Mouse (Mus musculus) G1E (cell line): ENCODE measurements around the gene Dnajc28.

Experiments
- CTCF ChIP-seq: IDR thresholded peaks from 2 replicates; pipeline ENCODE4 v1.5.1; 2012; ENCODE audit warnings: low read depth, low read length, inconsistent platforms, mixed read lengths
- GATA1 ChIP-seq: IDR thresholded peaks from 2 replicates; pipeline ENCODE4 v1.6.1; 2012; ENCODE audit warnings: borderline replicate concordance, low read length, inconsistent platforms, mixed read lengths

- TF ChIP-seq CTCF (no peak), GATA1 (no peak)
Observed at GRCm38 (mm10) chr16:91595076-91595475, 23.8 kb downstream of the Dnajc28 start.
